Comparison of ENCODE assay signal across 15 mouse cellular contexts in the genomic region with DNA sequence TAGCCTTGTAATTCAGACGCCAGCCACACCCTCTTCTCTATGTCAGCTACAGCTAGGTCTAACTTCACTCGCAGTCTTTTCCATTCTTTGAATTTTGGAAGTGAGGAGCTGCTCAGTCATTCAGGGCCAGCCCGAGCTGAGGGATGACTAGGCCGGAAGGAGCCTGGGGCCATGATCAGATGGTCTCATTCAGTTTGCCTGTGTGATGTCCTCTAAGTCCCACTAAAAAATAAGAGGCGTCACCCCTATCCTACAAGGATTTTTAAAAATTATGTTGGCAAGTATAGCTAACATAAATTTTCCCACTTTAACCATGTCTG. TPM values are rescaled to one million over a fixed set of nuclear protein-coding genes. Genes with fewer than 3 reads are reported as not detected.
DNase-seq lines count a peak whose midpoint lies in the region; ATAC-seq lines count a peak whose summit lies in the region.
"Had no signal": no experiment of that assay in that cellular context is flagged by ENCODE, and none has a peak within 500 bp of the region (broad histone marks: within the 10 kb centered on the region; RNA-seq: fewer than 3 reads in every experiment).

No protein-coding gene starts in this region.

- no peaks in the 10 kb centered on the region for H3K36me3 ChIP-seq in neural tube, embryonic 11.5 days (ENCODE audit: control insufficient read depth, insufficient read depth, low read length)
- H3K36me3 ChIP-seq in hindbrain, embryonic 13.5 days: peaks cover 15% of the 10 kb centered on the region
- peaks cover 19% of the 10 kb centered on the region for H3K36me3 ChIP-seq in midbrain, embryonic 14.5 days (ENCODE audit: control insufficient read depth, insufficient read depth, low read length)
- H3K36me3 ChIP-seq: heart, embryonic 15.5 days had no signal

- DNase-seq in neural tube, embryonic 11.5 days (ENCODE audit: low spot score): no peak
- DNase-seq in neural tube, embryonic 10.5 days (ENCODE audit: extremely low spot score, low spot score): no peak
- DNase-seq in midbrain, embryonic 14.5 days: no peak
- DNase-seq in urinary bladder, adult 18-20 months (ENCODE audit: low spot score in 2 of 2): no peak
- DNase-seq in heart, postnatal 14 days: no peak
- no peak for DNase-seq in right cerebral cortex, postnatal 10 days (ENCODE audit: low spot score in 2 of 2)
- no peak for DNase-seq in Muller cell, postnatal 12 days (ENCODE audit: inconsistent ontology term)
- DNase-seq: adrenal gland, postnatal 10 days; cerebellum, adult 18-20 months; heart, adult 11 months; lung, adult 18-20 months; thymus, adult 2 months had no signal

- no peak overlapping the region for H3K4me2 ChIP-seq in neural tube, embryonic 11.5 days (ENCODE audit: low read depth)
- H3K4me2 ChIP-seq in hindbrain, embryonic 13.5 days: peak overlapping the region; percentile 28
- peak overlapping the region; percentile 27 for H3K4me2 ChIP-seq in midbrain, embryonic 14.5 days (ENCODE audit: low read length)
- H3K4me2 ChIP-seq: heart, embryonic 15.5 days had no signal

- H3K4me1 ChIP-seq in neural tube, embryonic 11.5 days (ENCODE audit: control insufficient read depth, insufficient read depth, low read length): peaks cover 12% of the 10 kb centered on the region
- H3K4me1 ChIP-seq in hindbrain, embryonic 13.5 days (replicated peaks): peaks cover 63% of the 10 kb centered on the region
- peaks cover 57% of the 10 kb centered on the region for H3K4me1 ChIP-seq in midbrain, embryonic 14.5 days (ENCODE audit: control insufficient read depth, insufficient read depth, low read length)

- H3K9ac ChIP-seq in neural tube, embryonic 11.5 days (ENCODE audit: low read length): no peak overlapping the region
- peak overlapping the region; percentile 43; the same call in 1 of the 2 replicates for H3K9ac ChIP-seq in hindbrain, embryonic 13.5 days
- peak overlapping the region; percentile 30; the same call in 1 of the 2 replicates for H3K9ac ChIP-seq in midbrain, embryonic 14.5 days (replicated peaks; ENCODE audit: low read length)
- H3K9ac ChIP-seq: heart, embryonic 15.5 days had no signal

- H3K27me3 ChIP-seq in neural tube, embryonic 11.5 days (ENCODE audit: control insufficient read depth, insufficient read depth, low read length): no peaks in the 10 kb centered on the region
- no peaks in the 10 kb centered on the region for H3K27me3 ChIP-seq in hindbrain, embryonic 13.5 days
- H3K27me3 ChIP-seq in midbrain, embryonic 14.5 days (ENCODE audit: control insufficient read depth, insufficient read depth, low read length): no peaks in the 10 kb centered on the region
- H3K27me3 ChIP-seq: heart, embryonic 15.5 days had no signal

- H3K9me3 ChIP-seq in neural tube, embryonic 11.5 days (ENCODE audit: control insufficient read depth, low read length): no peaks in the 10 kb centered on the region
- H3K9me3 ChIP-seq in hindbrain, embryonic 13.5 days: no peaks in the 10 kb centered on the region
- no peaks in the 10 kb centered on the region for H3K9me3 ChIP-seq in midbrain, embryonic 14.5 days (ENCODE audit: control insufficient read depth, low read length)
- H3K9me3 ChIP-seq: heart, embryonic 15.5 days had no signal

- WGBS in neural tube, embryonic 11.5 days: 58% methylated on average over 5 of the region's 5 CpGs
- WGBS in hindbrain, embryonic 13.5 days: 35% methylated on average over 5 of the region's 5 CpGs
- 7% methylated on average over 5 of the region's 5 CpGs for WGBS in midbrain, embryonic 14.5 days

- H3K27ac ChIP-seq in neural tube, embryonic 11.5 days (ENCODE audit: low read depth, low read length): peak overlapping the region; percentile 70
- peak overlapping the region; percentile 93 for H3K27ac ChIP-seq in hindbrain, embryonic 13.5 days
- H3K27ac ChIP-seq in midbrain, embryonic 14.5 days (replicated peaks; ENCODE audit: low read depth, low read length): peak overlapping the region; percentile 90
- H3K27ac ChIP-seq: heart, embryonic 15.5 days; macrophage had no signal

- intact Hi-C loops in heart, postnatal 14 days (cut with DNase I): no loop called here

- 0 out of 2 replicates have a peak, but pooled peaks have one; percentile 50 for ATAC-seq in neural tube, embryonic 11.5 days (ENCODE audit: insufficient read depth, low FRiP score, low TSS enrichment)
- ATAC-seq in hindbrain, embryonic 13.5 days (ENCODE audit: low FRiP score): peak; percentile 49
- ATAC-seq in midbrain, embryonic 14.5 days (ENCODE audit: low FRiP score, low TSS enrichment): peak; percentile 62; the same call in 1 of the 2 replicates

- H3K4me3 ChIP-seq in neural tube, embryonic 11.5 days (ENCODE audit: low read depth, low read length): no peak overlapping the region
- H3K4me3 ChIP-seq in hindbrain, embryonic 13.5 days: no peak overlapping the region
- no peak overlapping the region for H3K4me3 ChIP-seq in midbrain, embryonic 14.5 days (replicated peaks; ENCODE audit: low read depth, low read length)
- H3K4me3 ChIP-seq: heart, embryonic 15.5 days had no signal

RNA-seq across cellular contexts. Expression of a gene that starts 51.0 kb away (rescaled TPM):
- 38.7 and 43.7 TPM in 2 replicates for polyA plus RNA-seq in neural tube, embryonic 11.5 days (2014; fragmentation: Nextera tagmentation; extraction: Ambion mirVana)
- 108 and 115 TPM in 2 replicates for polyA plus RNA-seq in hindbrain, embryonic 13.5 days (2015; fragmentation: Nextera tagmentation; extraction: Ambion mirVana)
- polyA plus RNA-seq in midbrain, embryonic 14.5 days (2014; fragmentation: Nextera tagmentation; extraction: Ambion mirVana): 125 and 129 TPM in 2 replicates
- total RNA-seq in heart, postnatal 14 days (2021): 10 to 100 TPM; 28.1 to 33.1 TPM

RNA-seq across cellular contexts. Expression of a gene that starts 52.1 kb away (rescaled TPM):
- polyA plus RNA-seq in neural tube, embryonic 11.5 days (2014; fragmentation: Nextera tagmentation; extraction: Ambion mirVana): 102 and 104 TPM in 2 replicates
- 180 and 199 TPM in 2 replicates for polyA plus RNA-seq in hindbrain, embryonic 13.5 days (2015; fragmentation: Nextera tagmentation; extraction: Ambion mirVana)
- polyA plus RNA-seq in midbrain, embryonic 14.5 days (2014; fragmentation: Nextera tagmentation; extraction: Ambion mirVana): 219 and 240 TPM in 2 replicates
- under 1 TPM; 0.46 to 0.79 TPM for total RNA-seq in heart, postnatal 14 days (2021)
- polyA plus RNA-seq: macrophage had no signal
